Mouse (Mus musculus): Measurements from ENCODE around the gene Ksr2. TPM values are rescaled to one million over a fixed set of nuclear protein-coding genes. Genes with fewer than 3 reads are reported as not detected.
A peak's percentile ranks its signal among the peaks of the same experiment; 100 is the strongest.

Gene Ksr2
- polyA plus RNA-seq, 1 experiment from 2014 or later: 0.17 TPM

GRCm38 (mm10) chr5:117488670-117489325 is 75.0 kb downstream of the Ksr2 start:
- Histone ChIP-seq H3K27me3 (no peaks in the 10 kb centered on the region; the same call in 1 of the 2 replicates), H3K4me3 (no peak overlapping the region), H3K4me2 (no peak overlapping the region), H3K36me3 (no peaks in the 10 kb centered on the region), H3K4me1 (peaks cover 10% of the 10 kb centered on the region), H3K9me3 (no peaks in the 10 kb centered on the region), H3K9ac (no peak overlapping the region), H3K27ac (no peak overlapping the region)
- WGBS: 84% methylated on average over 16 of the region's 16 CpGs
- ATAC-seq (ENCODE audit: insufficient number of reproducible peaks, low FRiP score, low TSS enrichment, low read depth): no peak

- Histone ChIP-seq H3K9me3 (no peaks in the 10 kb centered on the region), H3K27me3 (no peaks in the 10 kb centered on the region; the same call in 1 of the 2 replicates), H3K4me3 (peak overlapping the region; percentile 1; the same call in 1 of the 2 replicates), H3K4me2 (peak overlapping the region; percentile 33; the same call in 1 of the 2 replicates), H3K36me3 (no peaks in the 10 kb centered on the region), H3K27ac (no peak overlapping the region), H3K4me1 (peaks cover 11% of the 10 kb centered on the region), H3K9ac (no peak overlapping the region)
- ATAC-seq (ENCODE audit: insufficient number of reproducible peaks, low FRiP score, low TSS enrichment, low read depth): no peak
- WGBS: 18% methylated on average over 31 of the region's 31 CpGs
These were observed 79.4 kb downstream of the Ksr2 start for GRCm38 (mm10) chr5:117492933-117493863.

DNA sequence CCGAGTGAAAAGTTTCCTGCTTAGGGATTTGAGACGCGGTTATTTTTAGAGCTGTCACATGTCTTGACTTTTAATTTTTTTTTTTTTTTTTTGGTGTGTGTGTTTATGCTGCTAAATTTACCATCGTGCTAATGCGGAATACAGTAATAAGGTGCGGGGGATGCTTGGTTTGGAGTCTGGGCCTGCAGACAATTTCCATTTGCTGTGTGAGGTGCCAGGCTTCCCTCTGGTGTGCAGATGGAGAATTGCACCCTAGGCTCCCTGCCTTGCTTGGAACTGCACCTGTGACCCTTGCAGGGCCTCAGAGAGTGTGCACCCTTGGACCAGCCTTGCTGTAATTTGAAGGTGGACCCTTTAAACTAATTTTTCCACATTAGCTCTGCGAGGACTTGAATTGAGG is 80.1 kb downstream of the Ksr2 start:
- WGBS: 19% methylated on average over 7 of the region's 7 CpGs
- H3K36me3 ChIP-seq: no peaks in the 10 kb centered on the region
- H3K4me3 ChIP-seq: no peak overlapping the region
- peaks cover 11% of the 10 kb centered on the region for H3K4me1 ChIP-seq
- no peak overlapping the region for H3K9ac ChIP-seq
- ATAC-seq (ENCODE audit: insufficient number of reproducible peaks, low FRiP score, low TSS enrichment, low read depth): no peak
- H3K9me3 ChIP-seq: no peaks in the 10 kb centered on the region
- H3K27ac ChIP-seq: no peak overlapping the region
- H3K27me3 ChIP-seq: no peaks in the 10 kb centered on the region; the same call in 1 of the 2 replicates
- no peak overlapping the region for H3K4me2 ChIP-seq

GRCm38 (mm10) chr5:117497084-117497483 is 83.3 kb downstream of the Ksr2 start:
- WGBS: 65% methylated on average over 21 of the region's 21 CpGs
- Histone ChIP-seq H3K4me1 (peaks cover 11% of the 10 kb centered on the region), H3K4me2 (no peak overlapping the region), H3K4me3 (no peak overlapping the region), H3K9ac (no peak overlapping the region), H3K36me3 (no peaks in the 10 kb centered on the region), H3K27me3 (no peaks in the 10 kb centered on the region), H3K27ac (no peak overlapping the region), H3K9me3 (no peaks in the 10 kb centered on the region)
- no peak for ATAC-seq (ENCODE audit: insufficient number of reproducible peaks, low FRiP score, low TSS enrichment, low read depth)

DNA sequence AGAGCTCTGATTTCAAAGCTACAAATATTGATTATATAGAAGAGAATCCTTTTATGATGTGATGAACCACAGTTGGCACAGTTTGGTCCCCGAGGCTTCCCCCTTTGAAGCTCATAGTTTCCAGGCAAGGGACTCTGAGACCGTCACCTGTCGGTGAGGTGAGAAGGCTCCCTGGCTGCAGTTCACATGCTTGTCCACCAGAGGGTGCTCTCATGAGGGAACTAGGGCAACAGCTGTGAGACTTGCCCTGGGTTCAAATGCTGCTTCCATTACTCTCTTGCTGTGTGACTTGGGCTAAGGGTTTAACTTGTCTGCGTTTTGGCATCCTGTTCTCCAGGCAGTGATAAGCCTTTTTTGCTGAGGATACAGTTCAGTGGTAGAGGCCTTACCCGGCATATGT is 88.8 kb downstream of the Ksr2 start:
- no peak overlapping the region for H3K4me3 ChIP-seq
- no peak overlapping the region for H3K9ac ChIP-seq
- ATAC-seq (ENCODE audit: insufficient number of reproducible peaks, low FRiP score, low TSS enrichment, low read depth): no peak
- H3K27me3 ChIP-seq: no peaks in the 10 kb centered on the region
- H3K36me3 ChIP-seq: no peaks in the 10 kb centered on the region
- H3K9me3 ChIP-seq: no peaks in the 10 kb centered on the region
- H3K4me2 ChIP-seq: no peak overlapping the region
- H3K4me1 ChIP-seq: no peaks in the 10 kb centered on the region
- 84% methylated on average over 5 of the region's 5 CpGs for WGBS
- no peak overlapping the region for H3K27ac ChIP-seq

- no peak for ATAC-seq (ENCODE audit: insufficient number of reproducible peaks, low FRiP score, low TSS enrichment, low read depth)
- Histone ChIP-seq H3K27ac (no peak overlapping the region), H3K9ac (no peak overlapping the region), H3K4me2 (no peak overlapping the region), H3K36me3 (no peaks in the 10 kb centered on the region), H3K9me3 (no peaks in the 10 kb centered on the region), H3K4me3 (no peak overlapping the region), H3K4me1 (no peaks in the 10 kb centered on the region), H3K27me3 (0 out of 2 replicates have a peak, but pooled peaks cover 7% of the 10 kb centered on the region)
- WGBS: 80% methylated on average over 5 of the region's 5 CpGs
These were observed 90.6 kb downstream of the Ksr2 start for GRCm38 (mm10) chr5:117504431-117504830.

- Histone ChIP-seq H3K9me3 (no peaks in the 10 kb centered on the region), H3K4me2 (no peak overlapping the region), H3K4me3 (no peak overlapping the region), H3K27me3 (0 out of 2 replicates have a peak, but pooled peaks cover 7% of the 10 kb centered on the region), H3K9ac (no peak overlapping the region), H3K4me1 (peaks cover 4% of the 10 kb centered on the region; the same call in 1 of the 2 replicates), H3K27ac (no peak overlapping the region), H3K36me3 (no peaks in the 10 kb centered on the region)
- ATAC-seq (ENCODE audit: insufficient number of reproducible peaks, low FRiP score, low TSS enrichment, low read depth): no peak
- 74% methylated on average over 10 of the region's 10 CpGs for WGBS
These were observed 91.4 kb downstream of the Ksr2 start for GRCm38 (mm10) chr5:117505204-117505603.

DNA sequence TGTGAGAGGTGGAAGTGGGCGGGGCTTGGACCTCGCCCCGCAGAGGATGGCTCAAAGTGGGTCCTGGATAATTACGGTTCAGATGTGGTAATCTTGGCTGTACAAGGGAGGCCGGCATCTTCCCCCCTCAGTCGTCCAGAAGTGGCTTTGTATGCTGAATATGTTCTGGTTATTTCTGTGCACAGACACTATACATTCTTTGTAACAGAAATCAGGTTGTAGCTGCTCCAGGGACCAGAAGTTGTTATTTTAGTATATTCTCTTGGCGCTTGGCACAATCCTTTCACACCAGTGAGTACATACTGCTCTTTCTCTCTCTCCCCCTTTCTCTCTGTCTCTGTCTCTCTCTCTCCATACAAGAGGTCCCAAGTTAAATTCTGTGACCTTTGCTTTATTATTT is 92.0 kb downstream of the Ksr2 start:
- H3K4me1 ChIP-seq: peaks cover 4% of the 10 kb centered on the region; the same call in 1 of the 2 replicates
- no peak overlapping the region for H3K4me3 ChIP-seq
- no peak overlapping the region for H3K4me2 ChIP-seq
- ATAC-seq (ENCODE audit: insufficient number of reproducible peaks, low FRiP score, low TSS enrichment, low read depth): no peak
- 62% methylated on average over 7 of the region's 7 CpGs for WGBS
- 0 out of 2 replicates have a peak, but pooled peaks cover 7% of the 10 kb centered on the region for H3K27me3 ChIP-seq
- no peaks in the 10 kb centered on the region for H3K36me3 ChIP-seq
- no peak overlapping the region for H3K27ac ChIP-seq
- no peak overlapping the region for H3K9ac ChIP-seq
- H3K9me3 ChIP-seq: no peaks in the 10 kb centered on the region

DNA sequence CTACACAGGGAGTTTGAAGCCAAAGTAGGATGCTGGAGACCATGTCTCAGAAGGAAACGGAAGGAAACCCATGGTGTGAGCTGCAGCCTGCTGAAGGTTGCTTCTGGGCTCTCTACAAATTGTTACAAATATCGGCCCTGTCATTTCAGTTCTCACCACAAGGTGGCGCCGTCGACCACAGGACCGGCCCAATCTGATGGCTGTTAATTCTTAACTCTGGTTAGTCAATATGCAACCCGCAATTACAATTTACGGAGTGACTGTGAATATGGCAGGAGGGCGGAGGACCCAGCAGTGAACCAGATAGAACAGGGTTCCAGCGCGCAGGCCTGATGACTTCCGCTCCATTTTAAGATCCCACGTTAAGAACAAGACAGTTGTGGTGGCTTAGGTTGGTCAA is 92.6 kb downstream of the Ksr2 start:
- Histone ChIP-seq H3K4me3 (no peak overlapping the region), H3K36me3 (no peaks in the 10 kb centered on the region), H3K4me2 (no peak overlapping the region), H3K4me1 (peaks cover 4% of the 10 kb centered on the region; the same call in 1 of the 2 replicates), H3K27ac (no peak overlapping the region), H3K27me3 (0 out of 2 replicates have a peak, but pooled peaks cover 7% of the 10 kb centered on the region), H3K9me3 (no peaks in the 10 kb centered on the region), H3K9ac (no peak overlapping the region)
- WGBS: 29% methylated on average over 13 of the region's 13 CpGs
- ATAC-seq (ENCODE audit: insufficient number of reproducible peaks, low FRiP score, low TSS enrichment, low read depth): no peak

DNA sequence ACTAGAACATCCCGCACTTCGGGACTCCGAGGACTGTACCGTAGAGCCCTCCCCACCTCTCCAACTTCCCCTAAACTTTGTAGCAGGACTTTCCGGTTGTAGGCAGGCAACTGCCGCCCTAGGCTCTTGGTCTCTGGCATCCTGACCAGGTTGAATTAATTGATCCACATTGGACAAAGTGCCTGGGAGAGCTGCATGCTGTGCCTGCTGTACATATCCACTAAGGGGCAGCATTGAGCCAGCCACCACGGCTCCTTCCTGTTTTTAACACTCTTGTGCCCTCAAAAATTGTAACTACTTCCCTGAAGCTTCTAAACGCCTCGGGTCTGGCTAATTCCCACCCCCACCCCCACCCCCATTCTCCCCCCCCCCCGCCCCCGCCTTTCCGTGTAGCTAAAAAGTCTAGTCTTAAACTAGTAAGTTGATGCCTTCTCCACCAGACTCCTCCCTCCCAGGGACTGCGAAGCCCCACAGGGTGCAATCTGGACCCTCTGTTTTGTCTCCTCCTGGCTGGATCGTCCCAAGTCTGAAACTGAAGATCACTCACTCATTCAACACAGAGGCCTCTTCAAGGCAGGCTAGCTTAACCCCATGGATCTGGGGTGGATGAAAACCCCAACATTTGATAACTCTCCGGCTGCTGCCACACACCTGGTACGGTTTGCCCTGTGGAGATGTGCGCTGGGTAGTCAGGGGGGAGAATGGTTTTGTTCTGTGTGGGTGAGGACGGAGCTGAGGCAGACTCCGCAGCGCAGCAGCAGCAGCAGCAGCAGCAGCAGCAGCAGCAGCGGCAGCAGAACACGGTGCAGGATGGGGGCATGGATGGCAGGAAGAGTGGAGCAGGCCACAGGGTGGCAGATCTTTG is 95.9 kb downstream of the Ksr2 start:
- Histone ChIP-seq H3K4me1 (peaks cover 4% of the 10 kb centered on the region; the same call in 1 of the 2 replicates), H3K9ac (no peak overlapping the region), H3K27me3 (0 out of 2 replicates have a peak, but pooled peaks cover 7% of the 10 kb centered on the region), H3K9me3 (no peaks in the 10 kb centered on the region), H3K4me3 (peak overlapping the region; percentile 10; the same call in 1 of the 2 replicates), H3K4me2 (peak overlapping the region; percentile 21; the same call in 1 of the 2 replicates), H3K36me3 (no peaks in the 10 kb centered on the region), H3K27ac (no peak overlapping the region)
- WGBS: 35% methylated on average over 21 of the region's 22 CpGs
- ATAC-seq (ENCODE audit: insufficient number of reproducible peaks, low FRiP score, low TSS enrichment, low read depth): no peak

GRCm38 (mm10) chr5:117510864-117511263 is 97.1 kb downstream of the Ksr2 start:
- peaks cover 4% of the 10 kb centered on the region; the same call in 1 of the 2 replicates for H3K4me1 ChIP-seq
- 0 out of 2 replicates have a peak, but pooled peaks cover 7% of the 10 kb centered on the region for H3K27me3 ChIP-seq
- H3K4me2 ChIP-seq: no peak overlapping the region
- no peak overlapping the region for H3K9ac ChIP-seq
- H3K4me3 ChIP-seq: no peak overlapping the region
- H3K9me3 ChIP-seq: no peaks in the 10 kb centered on the region
- ATAC-seq (ENCODE audit: insufficient number of reproducible peaks, low FRiP score, low TSS enrichment, low read depth): peak; percentile 20; the same call in 1 of the 2 replicates
- H3K27ac ChIP-seq: no peak overlapping the region
- WGBS: 72% methylated on average over 10 of the region's 10 CpGs
- no peaks in the 10 kb centered on the region for H3K36me3 ChIP-seq
